Mouse (Mus musculus): ENCODE results near the gene Rasgrp2.

- TF ChIP-seq POLR2A (IDR thresholded peaks at IDR 0.05; ENCODE audit: borderline replicate concordance, control insufficient read depth, low read depth, low read length), result no peak
- peak; percentile 60; the same call in 1 of the 2 replicates for TF ChIP-seq CTCF (IDR thresholded peaks at IDR 0.05; ENCODE audit: control insufficient read depth, insufficient read depth, low read length)
These were observed 22.9 kb upstream of the Rasgrp2 start for GRCm38 (mm10) chr19:6376255-6376564.

Data from bone marrow, adult 2 months (tissue).